Mouse (Mus musculus): Measurements from ENCODE around the gene Adamts10. TPM values are rescaled to one million over a fixed set of nuclear protein-coding genes. Genes with fewer than 3 reads are reported as not detected.

Gene Adamts10
- polyA plus RNA-seq, 1 experiment from 2014 or later: 55.4 TPM

GRCm38 (mm10) chr17:33566182-33566581, 42.2 kb downstream of the Adamts10 start:
- no peaks in the 10 kb centered on the region for H3K4me1 ChIP-seq (ENCODE audit: control insufficient read depth, insufficient read depth, low read depth, low read length)

DNA sequence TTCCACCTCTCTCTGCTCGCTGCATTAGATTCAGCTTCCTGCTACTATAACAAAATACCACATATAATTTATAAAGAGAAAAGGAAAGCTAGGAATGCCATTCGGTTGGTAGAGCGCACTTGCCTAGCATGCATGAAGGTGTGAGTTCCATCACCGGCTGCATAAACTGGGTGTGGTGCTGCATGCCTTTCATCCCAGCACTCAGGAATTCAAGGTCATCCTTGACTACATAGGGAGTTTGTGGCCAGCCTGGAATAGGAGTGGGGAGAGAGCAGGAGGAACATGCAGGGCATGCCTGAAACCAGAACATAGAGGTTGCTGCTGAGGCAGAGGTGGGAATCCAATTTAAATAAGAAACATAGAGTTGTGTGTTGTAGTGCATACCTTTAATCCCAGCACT, 60.1 kb downstream of the Adamts10 start:
- Histone ChIP-seq H3K27me3 (replicated peaks; ENCODE audit: control insufficient read depth, insufficient read depth, low read length) (no peaks in the 10 kb centered on the region), H3K27ac (ENCODE audit: low read depth, low read length) (no peak overlapping the region), H3K4me2 (ENCODE audit: low read length) (no peak overlapping the region), H3K4me1 (ENCODE audit: control insufficient read depth, insufficient read depth, low read depth, low read length) (no peaks in the 10 kb centered on the region), H3K4me3 (ENCODE audit: low read length) (no peak overlapping the region), H3K36me3 (ENCODE audit: control insufficient read depth, insufficient read depth, low read length) (no peaks in the 10 kb centered on the region), H3K9ac (ENCODE audit: low read depth, low read length) (no peak overlapping the region), H3K9me3 (ENCODE audit: control insufficient read depth, low read length) (no peaks in the 10 kb centered on the region)
- no peak for ATAC-seq
- WGBS: 91% methylated on average over 4 of the region's 4 CpGs

More at GRCm38 (mm10) chr17:33566182-33566581, 42.2 kb downstream of the Adamts10 start:
- H3K9me3 ChIP-seq (ENCODE audit: control insufficient read depth, low read length): no peaks in the 10 kb centered on the region
- no peaks in the 10 kb centered on the region for H3K36me3 ChIP-seq (ENCODE audit: control insufficient read depth, insufficient read depth, low read length)
- ATAC-seq: no peak
- no peak overlapping the region for H3K4me3 ChIP-seq (ENCODE audit: low read length)
- no peak overlapping the region for H3K4me2 ChIP-seq (ENCODE audit: low read length)
- no peaks in the 10 kb centered on the region for H3K27me3 ChIP-seq (replicated peaks; ENCODE audit: control insufficient read depth, insufficient read depth, low read length)
- H3K9ac ChIP-seq (ENCODE audit: low read depth, low read length): no peak overlapping the region
- H3K27ac ChIP-seq (ENCODE audit: low read depth, low read length): no peak overlapping the region
- WGBS: 77% methylated on average over 2 of the region's 2 CpGs

DNA sequence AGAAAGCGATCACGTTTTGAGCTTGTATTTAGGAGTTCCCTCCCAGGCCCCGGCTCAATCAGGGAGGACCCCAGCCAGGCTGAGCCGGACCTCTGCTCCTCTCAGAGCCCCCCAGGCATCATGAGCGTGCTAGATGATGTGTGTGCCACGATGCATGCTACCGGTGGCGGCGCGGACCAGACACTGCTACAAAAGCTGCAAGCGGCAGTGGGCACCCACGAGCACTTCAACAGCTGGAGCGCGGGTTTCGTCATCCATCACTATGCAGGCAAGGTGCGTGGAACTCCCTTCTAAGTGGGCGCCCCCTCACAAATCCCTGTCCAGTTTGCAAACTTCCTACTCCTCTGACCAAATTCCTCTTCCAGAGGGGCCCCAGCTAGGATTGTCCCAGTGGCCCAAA, 62.0 kb downstream of the Adamts10 start:
- Histone ChIP-seq H3K27me3 (replicated peaks; ENCODE audit: control insufficient read depth, insufficient read depth, low read length) (no peaks in the 10 kb centered on the region), H3K4me1 (ENCODE audit: control insufficient read depth, insufficient read depth, low read depth, low read length) (no peaks in the 10 kb centered on the region), H3K4me2 (ENCODE audit: low read length) (no peak overlapping the region), H3K9me3 (ENCODE audit: control insufficient read depth, low read length) (no peaks in the 10 kb centered on the region), H3K27ac (ENCODE audit: low read depth, low read length) (no peak overlapping the region), H3K4me3 (ENCODE audit: low read length) (no peak overlapping the region), H3K36me3 (ENCODE audit: control insufficient read depth, insufficient read depth, low read length) (no peaks in the 10 kb centered on the region), H3K9ac (ENCODE audit: low read depth, low read length) (no peak overlapping the region)
- ATAC-seq: no peak
- 74% methylated on average over 17 of the region's 17 CpGs for WGBS

DNA sequence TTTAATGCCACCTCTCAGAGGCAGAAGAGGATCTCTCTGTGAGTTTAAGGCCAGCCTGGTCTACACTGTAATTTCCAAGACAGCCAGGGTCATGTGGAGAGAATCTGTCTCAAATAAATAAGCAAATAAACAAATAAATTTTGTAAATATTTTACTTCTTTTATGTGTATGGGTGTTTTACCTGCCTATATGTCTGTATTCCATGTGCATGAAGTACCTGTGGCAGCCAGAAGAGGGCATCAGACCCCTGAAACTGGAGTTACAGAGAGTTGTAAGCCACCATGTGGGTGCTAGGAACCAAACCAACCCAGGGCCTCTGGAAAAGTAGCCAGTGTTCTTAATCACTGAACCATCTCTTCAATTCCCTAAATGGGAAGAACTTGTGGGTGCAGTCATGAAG, 73.3 kb downstream of the Adamts10 start:
- no peak overlapping the region for H3K4me3 ChIP-seq (ENCODE audit: low read length)
- no peaks in the 10 kb centered on the region for H3K4me1 ChIP-seq (ENCODE audit: control insufficient read depth, insufficient read depth, low read depth, low read length)
- no peaks in the 10 kb centered on the region for H3K27me3 ChIP-seq (replicated peaks; ENCODE audit: control insufficient read depth, insufficient read depth, low read length)
- no peak overlapping the region for H3K27ac ChIP-seq (ENCODE audit: low read depth, low read length)
- ATAC-seq: no peak
- H3K36me3 ChIP-seq (ENCODE audit: control insufficient read depth, insufficient read depth, low read length): no peaks in the 10 kb centered on the region
- H3K9ac ChIP-seq (ENCODE audit: low read depth, low read length): no peak overlapping the region
- no peak overlapping the region for H3K4me2 ChIP-seq (ENCODE audit: low read length)
- no peaks in the 10 kb centered on the region for H3K9me3 ChIP-seq (ENCODE audit: control insufficient read depth, low read length)

- H3K27ac ChIP-seq (ENCODE audit: low read depth, low read length): no peak overlapping the region
- ATAC-seq: no peak
- whole genome bisulfite sequencing: 92% methylated on average over 5 of the region's 5 CpGs
- no peak overlapping the region for H3K9ac ChIP-seq (ENCODE audit: low read depth, low read length)
- no peaks in the 10 kb centered on the region for H3K9me3 ChIP-seq (ENCODE audit: control insufficient read depth, low read length)
- no peak overlapping the region for H3K4me2 ChIP-seq (ENCODE audit: low read length)
- H3K36me3 ChIP-seq (ENCODE audit: control insufficient read depth, insufficient read depth, low read length): no peaks in the 10 kb centered on the region
- H3K4me1 ChIP-seq (ENCODE audit: control insufficient read depth, insufficient read depth, low read depth, low read length): no peaks in the 10 kb centered on the region
- H3K27me3 ChIP-seq (replicated peaks; ENCODE audit: control insufficient read depth, insufficient read depth, low read length): no peaks in the 10 kb centered on the region
- H3K4me3 ChIP-seq (ENCODE audit: low read length): no peak overlapping the region
These were observed 74.5 kb downstream of the Adamts10 start for GRCm38 (mm10) chr17:33598506-33598905.

DNA sequence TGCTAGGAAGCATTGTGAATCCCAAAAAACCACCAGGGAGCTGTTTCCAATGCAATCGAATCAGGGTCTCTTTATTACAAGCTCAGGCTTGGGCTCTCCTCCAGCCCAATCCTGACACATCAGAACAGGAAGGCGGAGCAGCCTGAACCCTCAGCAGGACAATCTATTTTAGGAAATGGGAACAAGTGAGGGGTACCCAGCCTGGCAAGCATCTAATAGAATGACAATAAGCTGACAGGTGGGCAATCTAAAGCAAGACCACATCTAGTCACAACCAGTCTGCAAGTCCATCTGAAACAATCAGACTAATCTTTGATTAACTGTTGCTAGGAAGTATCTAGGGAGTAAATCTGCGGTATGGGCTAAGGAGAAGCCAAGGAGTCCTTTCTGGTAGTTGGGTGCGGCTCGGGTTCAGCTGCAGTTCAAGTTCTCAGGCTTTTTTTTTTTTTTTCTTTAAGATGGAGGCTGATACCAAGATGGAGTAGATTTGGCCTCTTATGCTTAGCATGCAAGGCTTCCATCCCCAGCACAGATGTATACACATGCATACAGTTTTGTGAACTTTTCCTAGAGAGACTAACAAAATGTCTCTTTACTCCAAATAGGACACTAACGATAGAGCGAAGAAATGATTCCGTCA, 76.0 kb downstream of the Adamts10 start:
- H3K4me1 ChIP-seq (ENCODE audit: control insufficient read depth, insufficient read depth, low read depth, low read length): no peaks in the 10 kb centered on the region
- H3K4me3 ChIP-seq (ENCODE audit: low read length): no peak overlapping the region
- H3K4me2 ChIP-seq (ENCODE audit: low read length): no peak overlapping the region
- no peaks in the 10 kb centered on the region for H3K36me3 ChIP-seq (ENCODE audit: control insufficient read depth, insufficient read depth, low read length)
- no peak overlapping the region for H3K27ac ChIP-seq (ENCODE audit: low read depth, low read length)
- no peaks in the 10 kb centered on the region for H3K9me3 ChIP-seq (ENCODE audit: control insufficient read depth, low read length)
- H3K9ac ChIP-seq (ENCODE audit: low read depth, low read length): no peak overlapping the region
- H3K27me3 ChIP-seq (replicated peaks; ENCODE audit: control insufficient read depth, insufficient read depth, low read length): no peaks in the 10 kb centered on the region
- no peak for ATAC-seq
- 89% methylated on average over 8 of the region's 8 CpGs for WGBS

DNA sequence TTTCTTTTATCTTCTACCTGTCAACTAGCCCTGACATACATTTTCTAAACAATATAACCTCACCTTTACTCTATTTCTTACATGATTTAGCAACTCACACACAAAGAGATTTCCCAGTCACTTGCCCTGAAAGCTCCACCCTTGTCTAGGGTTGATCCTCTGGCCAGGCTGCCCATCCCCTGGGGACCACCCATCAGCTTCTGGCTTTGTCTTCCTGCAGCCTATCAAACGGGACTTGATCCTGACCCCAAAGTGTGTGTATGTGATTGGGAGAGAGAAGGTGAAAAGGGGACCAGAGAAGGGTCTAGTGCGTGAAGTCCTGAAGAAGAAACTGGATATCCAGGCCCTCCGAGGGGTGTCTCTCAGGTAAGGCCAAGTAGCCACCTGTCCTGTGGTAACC, 76.8 kb downstream of the Adamts10 start:
- H3K4me2 ChIP-seq (ENCODE audit: low read length): no peak overlapping the region
- H3K4me1 ChIP-seq (ENCODE audit: control insufficient read depth, insufficient read depth, low read depth, low read length): no peaks in the 10 kb centered on the region
- no peak overlapping the region for H3K4me3 ChIP-seq (ENCODE audit: low read length)
- ATAC-seq: no peak
- H3K9ac ChIP-seq (ENCODE audit: low read depth, low read length): no peak overlapping the region
- no peaks in the 10 kb centered on the region for H3K36me3 ChIP-seq (ENCODE audit: control insufficient read depth, insufficient read depth, low read length)
- H3K27ac ChIP-seq (ENCODE audit: low read depth, low read length): no peak overlapping the region
- no peaks in the 10 kb centered on the region for H3K9me3 ChIP-seq (ENCODE audit: control insufficient read depth, low read length)
- H3K27me3 ChIP-seq (replicated peaks; ENCODE audit: control insufficient read depth, insufficient read depth, low read length): no peaks in the 10 kb centered on the region
- 76% methylated on average over 3 of the region's 3 CpGs for WGBS

- Histone ChIP-seq H3K9ac (ENCODE audit: low read depth, low read length) (no peak overlapping the region), H3K27ac (ENCODE audit: low read depth, low read length) (no peak overlapping the region), H3K36me3 (ENCODE audit: control insufficient read depth, insufficient read depth, low read length) (no peaks in the 10 kb centered on the region), H3K4me3 (ENCODE audit: low read length) (no peak overlapping the region), H3K9me3 (ENCODE audit: control insufficient read depth, low read length) (no peaks in the 10 kb centered on the region), H3K27me3 (replicated peaks; ENCODE audit: control insufficient read depth, insufficient read depth, low read length) (no peaks in the 10 kb centered on the region), H3K4me2 (ENCODE audit: low read length) (no peak overlapping the region), H3K4me1 (ENCODE audit: control insufficient read depth, insufficient read depth, low read depth, low read length) (no peaks in the 10 kb centered on the region)
- WGBS: 86% methylated on average over 12 of the region's 12 CpGs
- ATAC-seq: no peak
These were observed 77.9 kb downstream of the Adamts10 start for GRCm38 (mm10) chr17:33601947-33602346.

All from hindbrain, embryonic 16.5 days (tissue).